Mouse (Mus musculus) cerebellum, postnatal 14 days (tissue): ENCODE data around the gene Rgs10.

ENCODE experiments used
- DNase-seq, 2 experiments: peaks; one replicate each; pipeline ENCODE4 v3.0.0; 2021; ENCODE audit warnings: mixed read lengths in 2 of 2

Gene Rgs10

GRCm38 (mm10) chr7:128408265-128408664 lies 10.3 kb downstream of the Rgs10 start:
- peak in 1 of 2 experiments; percentile 45 for DNase-seq

GRCm38 (mm10) chr7:128403988-128404387 lies 14.6 kb downstream of the Rgs10 start:
- DNase-seq = no peak

- DNase-seq = no peak
Measured at GRCm38 (mm10) chr7:128403586-128403985, 15.0 kb downstream of the Rgs10 start.

GRCm38 (mm10) chr7:128403128-128403527 lies 15.4 kb downstream of the Rgs10 start:
- no peak for DNase-seq

- no peak for DNase-seq
Measured at GRCm38 (mm10) chr7:128402577-128402976, 16.0 kb downstream of the Rgs10 start.

- DNase-seq = no peak
Measured at GRCm38 (mm10) chr7:128398664-128399063, 19.9 kb downstream of the Rgs10 start.

- no peak for DNase-seq
Measured at GRCm38 (mm10) chr7:128397066-128397465, 21.5 kb downstream of the Rgs10 start.

GRCm38 (mm10) chr7:128393756-128394155 lies 24.8 kb downstream of the Rgs10 start:
- DNase-seq = no peak

GRCm38 (mm10) chr7:128392972-128393314 lies 25.6 kb downstream of the Rgs10 start:
- no peak for DNase-seq

GRCm38 (mm10) chr7:128392071-128392971 lies 26.2 kb downstream of the Rgs10 start:
- DNase-seq = no peak

- no peak for DNase-seq
Measured at GRCm38 (mm10) chr7:128391267-128392057, 27.1 kb downstream of the Rgs10 start.

- peak; percentile 26 to 40 for DNase-seq
Measured at GRCm38 (mm10) chr7:128388968-128389367, 29.6 kb downstream of the Rgs10 start.

- no peak for DNase-seq
Measured at GRCm38 (mm10) chr7:128383726-128384463, 34.7 kb downstream of the Rgs10 start.

- DNase-seq = no peak
Measured at GRCm38 (mm10) chr7:128383189-128383725, 35.3 kb downstream of the Rgs10 start.

- no peak for DNase-seq
Measured at GRCm38 (mm10) chr7:128382527-128382860, 36.1 kb downstream of the Rgs10 start.

- no peak for DNase-seq
Measured at GRCm38 (mm10) chr7:128381811-128382526, 36.6 kb downstream of the Rgs10 start.

- no peak for DNase-seq
Measured at GRCm38 (mm10) chr7:128381001-128381400, 37.6 kb downstream of the Rgs10 start.

- peak in 1 of 2 experiments; percentile 15 for DNase-seq
Measured at GRCm38 (mm10) chr7:128379162-128379805, 39.3 kb downstream of the Rgs10 start.

- DNase-seq = no peak
Measured at GRCm38 (mm10) chr7:128376206-128376701, 42.3 kb downstream of the Rgs10 start.

- DNase-seq = no peak
Measured at GRCm38 (mm10) chr7:128374156-128374555, 44.4 kb downstream of the Rgs10 start.

GRCm38 (mm10) chr7:128373751-128374150 lies 44.8 kb downstream of the Rgs10 start:
- no peak for DNase-seq
